Mouse (Mus musculus): ENCODE measurements at regions not wholly inside any gene's neighbourhood (a gene's known extent, or its start where the extent isn't known, plus 50 kb on each side); places are given as distances from the start of the nearest gene placed in this dataset.
"Not testable (repeated sequence)": the region's sequence is repeated elsewhere in the genome, so short reads cannot be mapped to it uniquely, and the experiment has no call there.

DNA sequence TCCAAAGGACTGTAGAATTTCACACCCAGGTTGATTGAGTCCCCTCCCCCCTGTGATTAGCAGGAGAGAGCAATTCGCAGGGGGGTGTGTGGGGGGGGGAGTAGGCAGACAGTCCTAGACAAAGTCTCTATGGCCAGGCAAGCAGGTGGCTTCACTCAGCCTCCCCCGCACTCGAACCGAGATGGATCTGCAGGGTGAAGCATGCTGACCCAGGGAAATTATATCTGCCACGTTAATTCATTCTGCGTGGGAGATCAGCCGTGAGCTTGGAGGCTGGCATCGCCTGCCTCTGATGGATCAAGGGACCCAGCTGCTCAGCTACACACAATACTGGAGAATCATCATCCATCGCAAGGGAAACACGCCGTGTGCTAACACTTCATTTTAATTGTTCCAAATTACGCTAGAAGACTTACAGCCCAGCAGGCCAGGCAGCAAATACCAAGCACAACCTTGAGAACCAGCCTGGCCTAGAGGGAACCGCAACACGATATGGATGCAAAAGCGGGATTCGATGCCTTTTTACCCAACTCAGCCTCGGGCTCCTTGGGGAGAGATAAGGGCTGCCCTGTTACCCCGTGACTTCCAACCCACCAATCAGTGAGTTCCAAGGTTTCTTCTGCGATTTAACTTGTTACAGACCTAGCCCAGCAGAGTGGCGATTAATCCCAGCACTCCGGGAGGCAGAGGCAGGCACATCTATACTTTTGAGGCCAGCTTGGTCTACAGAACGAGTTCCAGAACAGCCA lies 137.7 kb upstream of the Top1 start:
- DNase-seq (ENCODE audit: low read depth) = no peak

DNA sequence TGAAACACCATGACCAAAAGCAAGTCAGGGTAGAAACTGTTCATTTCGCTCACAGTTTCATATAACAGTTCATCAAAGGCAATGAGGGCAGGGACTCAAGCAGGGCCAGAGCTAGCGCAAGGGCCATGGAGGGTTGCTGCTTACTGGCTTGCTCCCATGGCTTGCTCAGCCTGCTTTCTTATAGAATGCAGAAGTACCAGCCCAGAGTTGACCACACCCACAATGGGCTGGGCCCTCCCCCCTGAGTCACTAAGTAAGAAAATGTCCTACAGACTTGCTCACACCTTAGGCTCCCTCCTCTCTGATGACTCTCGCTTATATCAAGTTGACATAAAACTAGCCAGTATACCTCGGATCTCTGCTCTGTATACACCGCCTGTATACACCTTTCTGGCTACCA lies 135.5 kb upstream of the Top1 start:
- no peak for DNase-seq (ENCODE audit: low read depth)

DNA sequence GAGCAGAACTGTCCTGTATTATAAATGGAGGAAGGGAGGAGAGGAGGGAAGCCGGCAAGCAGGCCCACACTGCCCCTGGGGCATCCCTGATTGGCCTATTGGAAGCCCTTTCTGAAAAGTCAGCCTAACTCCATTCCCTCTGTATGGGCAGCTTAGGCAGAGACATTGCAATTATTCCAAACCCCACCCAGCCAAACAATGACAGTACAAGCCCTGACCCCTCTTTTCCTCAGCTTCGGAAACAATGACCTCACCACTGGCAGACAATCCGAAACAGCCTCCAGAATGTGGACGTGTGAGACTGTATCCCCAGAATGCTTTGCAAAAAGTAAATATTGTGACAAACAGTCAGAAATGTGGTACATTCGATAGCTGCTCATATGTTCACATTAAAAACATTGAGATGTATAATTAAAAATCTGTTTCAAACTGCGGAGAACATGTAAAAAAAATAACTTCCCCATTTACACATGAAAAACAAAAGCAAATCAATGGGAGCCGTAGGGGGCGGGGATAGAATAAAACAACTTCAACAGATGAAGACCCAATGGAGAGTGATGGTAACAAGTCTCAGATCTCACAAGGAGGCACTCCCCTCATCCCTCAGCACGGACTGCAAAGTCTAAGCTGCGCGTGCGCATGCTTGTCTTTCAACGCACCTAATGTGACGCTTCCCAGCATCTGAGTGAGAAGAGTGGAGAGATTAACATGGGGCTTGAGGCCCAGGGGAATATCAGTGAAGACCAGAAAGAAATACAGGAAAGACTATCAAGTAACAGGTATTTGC lies 134.9 kb upstream of the Top1 start:
- no peak for DNase-seq (ENCODE audit: low read depth)

DNA sequence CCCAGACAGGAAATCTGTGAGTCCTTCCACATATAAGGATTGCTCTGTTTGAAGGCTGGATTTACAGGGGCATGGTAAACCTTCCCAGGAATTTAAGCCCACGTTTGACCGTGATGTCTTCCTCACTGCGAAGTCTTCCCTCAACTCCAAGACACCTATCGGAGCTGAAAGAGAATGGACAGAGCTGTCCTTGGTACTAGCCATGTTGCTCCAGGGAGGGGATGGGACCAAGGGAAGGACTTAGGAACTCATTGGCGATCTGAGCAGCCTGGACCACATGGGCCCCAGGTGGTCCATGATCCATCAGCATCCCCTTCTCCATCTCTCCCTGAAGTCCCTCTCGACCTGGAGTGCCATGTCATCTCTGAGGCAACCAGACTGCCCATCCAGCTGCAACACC lies 130.1 kb upstream of the Top1 start:
- DNase-seq (ENCODE audit: low read depth) = no peak

DNA sequence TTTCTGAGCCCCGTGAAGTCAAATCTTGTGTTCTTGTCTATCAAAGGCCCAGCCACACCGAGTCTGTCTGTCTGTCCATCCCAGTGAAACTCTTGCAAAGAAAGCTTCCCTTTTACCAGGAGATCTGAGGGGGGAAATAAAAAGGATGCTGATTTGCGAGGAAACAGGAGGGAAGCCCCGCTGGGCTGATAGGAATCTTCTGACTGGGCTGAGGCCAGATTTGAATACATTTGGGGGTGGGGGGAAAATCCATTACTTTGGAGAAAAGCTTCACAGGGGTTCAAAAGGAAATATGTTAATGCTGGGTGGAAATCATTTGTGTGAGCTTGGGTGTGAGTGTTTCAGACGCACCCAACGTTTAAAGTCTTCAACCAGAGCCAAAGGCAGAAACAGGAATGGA lies 129.2 kb upstream of the Top1 start:
- DNase-seq (ENCODE audit: low read depth) = no peak

DNA sequence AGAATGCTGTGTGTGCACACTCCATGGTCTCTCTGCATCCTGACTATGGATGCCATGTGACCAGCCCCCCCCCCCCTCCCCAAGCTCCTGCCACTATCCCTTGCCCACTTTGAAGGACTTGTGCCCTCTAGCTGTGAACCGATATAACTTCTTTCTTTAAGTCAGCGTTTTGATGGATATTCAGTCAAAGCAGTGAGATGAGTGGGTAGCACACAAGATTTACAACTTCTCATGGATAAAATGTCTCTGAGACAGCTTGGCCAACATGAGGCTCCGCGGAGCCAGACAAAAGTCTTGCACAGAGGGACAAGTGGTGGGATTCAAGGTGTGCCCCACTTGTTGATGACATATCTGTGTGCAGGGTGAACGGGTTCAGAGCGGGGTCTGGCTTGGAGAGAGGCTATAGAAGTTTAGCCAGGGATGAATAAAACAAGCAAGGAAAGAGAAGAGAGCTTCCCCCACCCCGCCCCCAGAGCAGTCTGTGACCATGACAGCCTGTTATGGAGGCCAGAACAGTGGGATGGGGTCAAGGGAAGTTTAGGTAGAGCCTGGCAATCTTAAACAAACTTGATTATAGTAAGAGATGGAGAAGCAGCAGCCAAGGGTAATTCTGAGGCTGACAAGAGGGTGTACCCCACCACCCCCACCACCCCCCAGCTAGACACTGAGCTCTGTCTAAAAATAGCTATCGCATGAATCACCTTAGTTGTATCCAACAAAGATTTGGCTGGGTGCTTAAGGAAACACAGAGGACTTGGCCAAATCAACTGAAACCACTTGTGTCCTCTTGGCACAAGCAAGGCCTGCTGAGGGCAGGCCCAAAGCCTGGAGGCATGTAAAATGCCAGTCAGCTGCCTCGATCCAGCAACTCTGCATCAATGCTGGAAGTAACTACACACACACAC lies 120.1 kb upstream of the Top1 start:
- no peak for DNase-seq (ENCODE audit: low read depth)

DNA sequence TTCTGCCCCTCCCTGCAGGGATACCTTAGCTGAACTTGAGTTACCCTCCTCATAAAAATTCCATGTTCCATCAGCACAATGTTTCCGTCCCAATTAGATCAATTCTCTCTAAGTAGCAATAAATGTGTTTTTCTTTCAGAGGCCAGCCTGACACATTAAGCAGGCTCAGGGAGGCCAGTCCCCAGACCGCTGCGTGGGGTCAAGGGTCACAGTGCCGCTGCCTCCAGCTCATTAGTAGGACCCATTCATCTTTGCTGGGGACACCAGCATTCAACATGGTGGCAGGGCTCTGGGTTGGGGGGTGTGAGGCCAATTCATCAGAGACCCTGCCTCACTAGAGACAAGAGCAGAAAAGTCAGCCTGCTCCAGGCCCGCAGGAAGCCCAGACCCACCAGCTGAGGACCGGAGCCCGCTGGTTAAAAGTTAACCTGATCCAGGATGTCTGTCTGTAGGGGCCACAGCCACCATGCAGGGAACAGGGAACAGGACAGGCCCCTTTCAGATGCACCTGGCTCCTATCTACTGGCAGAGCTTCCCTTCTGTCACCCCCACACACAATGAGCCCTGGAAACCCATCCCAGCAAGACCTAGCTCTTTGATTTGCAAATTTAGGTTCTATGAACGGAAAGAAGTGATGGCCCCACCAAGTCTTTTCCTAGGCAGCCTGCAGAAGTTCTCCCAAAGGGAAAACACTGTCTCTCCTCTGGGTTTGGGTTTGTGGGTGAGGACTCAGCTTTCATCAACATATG lies 119.1 kb upstream of the Top1 start:
- DNase-seq (ENCODE audit: low read depth) = no peak

DNA sequence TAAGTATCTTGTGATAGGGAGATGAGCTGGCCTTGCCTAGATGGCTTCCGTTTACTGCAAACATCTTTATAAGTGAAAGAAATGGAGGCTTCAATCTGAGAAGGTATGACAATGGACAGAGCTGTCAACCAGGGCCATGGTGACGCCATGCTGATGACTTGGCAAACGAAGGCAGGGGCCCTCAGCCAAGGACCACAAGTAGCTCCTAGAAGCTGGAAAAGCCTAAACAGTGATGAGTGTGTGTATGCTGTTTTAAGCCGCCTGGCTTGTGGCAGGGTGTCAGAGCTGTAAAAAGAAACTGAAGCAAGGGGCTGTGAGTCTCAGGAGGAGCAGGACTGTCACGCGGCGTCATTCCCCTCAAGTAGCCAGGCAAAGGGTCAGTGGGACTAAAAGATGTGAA lies 116.4 kb upstream of the Top1 start:
- no peak for DNase-seq (ENCODE audit: low read depth)

DNA sequence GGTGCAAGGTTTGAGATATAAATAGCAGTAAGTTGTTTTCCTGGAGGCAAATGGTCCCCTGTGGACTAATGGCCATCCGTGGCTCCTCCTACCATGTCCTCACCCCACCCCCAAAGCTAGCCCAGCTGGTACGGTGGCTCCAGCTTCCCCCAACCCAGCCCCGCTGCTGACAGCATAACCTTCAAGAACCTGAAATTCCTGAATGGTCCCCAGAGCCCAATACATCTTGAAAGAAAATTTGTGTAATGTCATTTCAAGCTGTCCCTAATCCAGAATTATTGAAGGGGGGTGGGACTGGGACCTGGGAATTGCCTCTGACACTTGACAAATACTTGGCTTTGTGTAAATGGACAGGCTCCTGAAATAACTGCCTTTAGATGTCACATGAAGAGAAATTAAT lies 115.3 kb upstream of the Top1 start:
- DNase-seq (ENCODE audit: low read depth) = no peak

DNA sequence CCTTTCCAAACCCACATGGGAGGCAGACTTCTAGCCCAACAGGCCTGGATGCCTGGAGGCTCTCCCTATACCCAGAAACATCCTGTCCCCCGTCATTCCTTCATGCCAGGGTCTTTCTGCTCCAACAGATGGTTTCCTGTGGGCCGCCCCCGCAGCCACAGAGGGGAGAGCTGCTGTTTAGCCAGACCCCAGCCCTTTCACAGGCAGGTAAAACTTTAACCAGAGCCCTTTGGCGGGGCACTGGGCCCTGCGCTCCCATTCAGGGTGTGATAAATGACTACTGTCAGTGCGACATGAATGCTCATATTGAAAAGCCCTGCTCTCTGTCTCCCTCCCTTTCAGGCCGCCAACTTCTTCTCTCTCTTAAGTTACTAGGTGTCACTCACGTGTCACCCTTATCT lies 108.4 kb upstream of the Top1 start:
- no peak for DNase-seq (ENCODE audit: low read depth)

DNA sequence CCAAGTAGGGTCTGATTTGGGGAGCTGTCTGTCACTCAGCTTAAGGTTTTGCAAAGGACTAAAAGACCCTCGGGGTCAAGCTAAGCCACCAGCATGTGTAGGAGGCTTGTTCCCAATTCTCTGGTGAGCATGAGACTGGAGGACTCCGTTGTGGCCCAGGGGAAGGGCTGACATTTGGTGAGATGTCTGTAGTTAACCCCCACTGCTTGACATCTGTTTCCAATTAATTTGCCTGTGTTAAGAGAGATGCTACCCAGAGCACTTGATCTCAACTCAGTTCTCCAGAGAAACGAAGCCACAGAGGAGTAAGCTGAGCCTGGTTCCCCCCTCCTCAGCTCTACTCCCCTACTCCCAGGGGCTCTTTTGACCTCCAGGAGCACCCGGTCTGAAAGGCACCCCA lies 100.2 kb upstream of the Top1 start:
- no peak for DNase-seq (ENCODE audit: low read depth)

DNA sequence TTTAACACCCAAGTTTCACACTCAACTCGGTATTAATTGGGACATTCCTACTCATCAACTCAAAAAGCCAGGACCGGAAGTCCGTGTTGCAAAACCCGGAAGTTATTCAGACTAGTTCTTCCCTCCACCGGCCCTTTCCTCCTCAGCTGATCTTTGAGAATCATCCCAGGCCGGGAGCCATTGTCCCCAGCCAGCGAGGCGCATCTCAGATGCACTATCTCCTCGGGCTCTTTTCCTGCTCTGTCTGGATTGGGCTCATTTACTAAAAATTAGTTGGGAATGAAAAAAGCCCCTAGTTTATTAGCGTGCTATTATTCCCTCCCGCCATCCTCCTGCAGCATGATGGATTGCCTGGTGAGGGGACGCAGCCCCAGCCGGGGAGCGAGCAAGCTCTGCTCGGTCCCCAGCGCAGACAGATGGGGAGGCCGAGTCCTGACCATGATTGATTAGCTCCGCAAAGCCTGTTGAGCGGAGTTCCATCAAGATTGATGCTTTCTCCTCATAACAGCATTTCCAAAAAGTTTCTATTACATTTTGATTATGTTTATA lies 93.5 kb upstream of the Top1 start:
- no peak for DNase-seq (ENCODE audit: low read depth)

DNA sequence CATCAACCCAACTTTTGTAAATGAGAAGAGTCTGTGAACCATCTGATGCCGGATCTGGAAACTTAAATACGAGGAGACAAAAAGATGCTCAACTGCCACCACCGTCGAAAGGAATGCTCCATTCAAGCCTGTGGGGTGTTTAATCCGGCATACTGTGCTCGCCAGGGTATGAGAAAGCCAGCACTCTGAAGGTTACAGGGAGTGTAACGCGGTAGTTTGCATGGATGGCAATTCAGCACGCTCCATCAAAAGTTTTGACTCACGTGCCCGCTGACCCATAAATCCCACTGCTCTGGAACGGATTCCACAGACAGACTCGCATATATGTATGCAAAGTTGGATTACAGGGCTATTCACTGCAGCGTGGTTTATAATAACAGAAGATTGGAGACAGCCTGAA lies 84.0 kb upstream of the Top1 start:
- DNase-seq (ENCODE audit: low read depth) = no peak

DNA sequence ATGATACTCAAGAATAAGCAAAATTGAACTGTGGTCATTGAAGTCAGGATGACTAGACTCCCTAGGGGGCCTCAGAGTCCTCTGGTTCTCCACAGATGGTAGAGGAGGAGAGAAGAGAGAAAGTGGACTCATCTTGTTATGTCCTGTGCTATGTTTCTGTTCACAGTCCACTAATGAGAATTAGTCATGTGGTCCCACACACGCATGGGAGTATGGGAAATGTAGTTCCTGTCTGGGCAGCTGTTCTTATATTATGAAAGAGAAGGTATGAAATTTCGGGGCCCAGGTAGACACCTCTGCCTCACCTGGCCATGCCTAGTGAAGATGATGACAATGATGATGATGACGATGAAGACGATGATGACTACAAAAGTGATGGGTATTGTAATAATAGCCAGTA lies 77.9 kb upstream of the Top1 start:
- no peak for DNase-seq (ENCODE audit: low read depth)

DNA sequence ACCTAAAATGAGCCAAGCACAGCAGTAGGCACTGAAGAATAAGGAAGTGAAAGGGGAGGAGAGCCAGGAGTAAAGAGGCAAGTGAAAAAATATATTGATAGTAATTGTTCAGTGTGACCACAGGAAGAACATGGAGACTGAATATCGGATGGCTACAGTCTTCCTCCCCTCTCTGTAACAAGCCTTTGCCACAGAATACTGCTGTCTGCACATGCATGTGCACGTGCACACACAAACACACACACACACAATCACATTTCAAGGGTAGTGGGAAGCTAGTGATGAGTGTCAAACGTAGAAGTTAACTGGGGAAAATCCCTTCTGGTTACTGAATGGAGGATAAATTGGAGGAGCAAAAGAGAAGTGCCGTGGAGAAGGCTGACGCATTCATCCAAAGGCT lies 76.2 kb upstream of the Top1 start:
- no peak for DNase-seq (ENCODE audit: low read depth)

DNA sequence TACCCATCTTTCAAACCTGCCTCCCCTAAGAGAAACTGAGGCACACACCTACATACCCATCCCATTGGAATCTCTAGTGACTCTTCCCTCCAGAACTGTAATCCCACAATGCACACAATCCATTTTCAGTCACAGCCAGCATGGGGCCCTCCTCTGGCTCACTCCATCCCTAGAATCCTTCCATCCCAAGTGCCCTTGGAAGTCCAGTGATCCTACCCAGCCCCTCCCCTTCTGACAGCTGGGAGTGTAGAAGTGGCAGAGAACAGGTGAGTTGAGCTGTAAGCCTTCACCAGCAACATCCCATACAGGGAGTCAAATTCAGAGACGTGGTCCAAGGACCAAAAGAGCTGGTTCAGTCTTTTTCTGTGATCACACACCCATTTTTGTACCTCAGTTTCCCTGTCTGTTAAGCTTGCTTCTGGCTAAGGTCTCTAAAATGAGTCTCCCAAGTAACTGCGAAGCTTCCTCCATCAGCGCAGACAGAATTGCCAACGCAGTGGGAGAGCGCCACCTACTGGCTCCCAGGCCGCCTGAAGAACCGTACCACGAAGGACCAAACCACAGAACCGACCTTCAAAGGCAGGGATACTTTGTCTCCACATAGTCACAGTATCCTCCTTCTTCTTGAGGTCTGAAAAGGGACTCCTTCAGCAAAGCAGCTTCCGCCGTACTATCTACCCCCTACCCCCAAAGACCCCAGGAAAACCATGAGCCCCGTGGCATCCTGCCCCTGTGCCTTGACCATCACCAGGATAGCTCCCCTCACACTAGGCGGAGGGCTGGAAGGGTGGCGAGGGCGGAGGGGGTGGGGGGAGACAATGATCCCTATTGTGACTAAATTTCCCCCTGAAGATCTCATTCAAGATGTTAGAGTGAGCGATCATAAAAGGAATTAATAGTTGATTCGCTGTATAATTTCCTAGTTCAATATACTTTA lies 67.0 kb upstream of the Top1 start:
- peak; percentile 39 for DNase-seq (ENCODE audit: low read depth)

DNA sequence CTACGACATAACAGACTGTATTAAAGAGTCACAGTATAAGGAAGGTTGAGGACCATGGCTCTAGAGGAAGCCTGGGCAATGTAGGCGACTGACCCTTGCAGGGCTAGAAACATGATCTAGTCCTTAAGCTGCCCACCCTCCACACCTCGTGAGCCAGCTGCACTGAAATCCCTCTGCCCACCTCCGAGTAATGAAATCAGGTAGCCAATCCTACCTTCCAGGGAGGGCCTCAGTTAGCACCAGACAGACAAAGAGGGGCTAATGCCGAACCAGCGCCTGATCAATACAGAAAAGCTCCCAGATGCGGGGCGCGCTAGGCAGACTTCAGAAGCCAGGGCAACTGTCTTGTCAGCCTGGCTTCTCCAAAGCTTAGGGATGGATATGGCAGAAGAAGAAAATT lies 65.4 kb upstream of the Top1 start:
- DNase-seq (ENCODE audit: low read depth) = no peak

DNA sequence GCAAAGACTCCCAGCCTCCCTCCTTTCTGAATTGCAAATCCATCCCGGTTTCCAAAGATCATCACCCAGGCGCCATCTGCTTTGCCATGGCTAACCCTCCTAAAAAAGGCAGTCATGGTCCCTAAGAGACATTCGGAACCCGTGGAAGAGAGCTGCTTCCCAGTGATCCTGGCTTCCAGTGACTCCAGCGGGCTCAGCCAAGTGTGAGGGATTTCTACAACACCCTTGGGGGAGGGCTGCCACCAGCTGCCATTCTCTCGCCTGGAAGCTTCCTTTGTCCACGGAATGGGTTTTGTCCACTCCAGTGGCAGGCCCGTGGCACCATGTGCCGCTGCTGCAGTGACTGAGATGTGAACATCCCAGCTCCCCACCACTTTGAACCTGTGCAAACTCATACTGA lies 64.7 kb upstream of the Top1 start:
- DNase-seq (ENCODE audit: low read depth) = no peak

DNA sequence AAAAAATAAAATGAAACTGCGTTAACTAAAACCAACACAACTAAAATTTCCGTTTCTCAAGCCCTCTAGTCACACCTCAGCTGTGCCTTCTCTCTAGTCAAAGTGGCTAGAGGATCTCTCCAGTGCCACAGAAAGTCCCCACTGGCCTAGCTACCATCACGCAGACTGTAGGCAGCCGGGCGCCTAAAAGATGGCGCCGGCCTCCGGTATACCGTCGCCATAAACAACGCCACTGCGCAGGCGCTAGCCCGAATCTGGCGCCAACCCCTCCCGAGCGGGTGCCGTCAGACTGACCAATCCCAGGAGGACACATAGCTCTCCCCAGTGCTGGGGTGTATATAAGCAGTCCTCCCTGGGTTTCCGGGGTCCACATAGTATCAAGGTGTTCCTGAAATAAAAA lies 62.7 kb upstream of the Top1 start:
- not testable (repeated sequence) for DNase-seq (ENCODE audit: low read depth)

DNA sequence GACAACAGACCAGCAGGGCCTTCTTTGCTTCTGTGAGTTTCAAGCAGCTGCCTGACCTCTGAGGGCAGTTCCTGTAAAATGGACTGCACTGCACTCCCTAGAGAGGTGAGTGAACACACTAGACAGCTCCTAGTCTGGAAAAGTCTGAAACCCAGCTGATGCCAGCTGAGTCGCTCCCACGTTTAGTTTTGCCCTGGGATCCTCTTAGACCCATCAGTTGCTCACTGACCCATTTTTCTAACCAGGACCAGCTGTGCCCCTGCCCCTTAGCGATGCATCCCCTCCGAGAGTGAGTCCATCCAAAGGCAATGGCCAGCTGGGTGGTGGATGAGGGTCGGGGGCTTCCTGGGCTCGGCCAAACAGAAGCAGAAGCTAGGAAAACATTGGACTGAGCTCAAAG lies 62.2 kb upstream of the Top1 start:
- DNase-seq (ENCODE audit: low read depth) = no peak

DNA sequence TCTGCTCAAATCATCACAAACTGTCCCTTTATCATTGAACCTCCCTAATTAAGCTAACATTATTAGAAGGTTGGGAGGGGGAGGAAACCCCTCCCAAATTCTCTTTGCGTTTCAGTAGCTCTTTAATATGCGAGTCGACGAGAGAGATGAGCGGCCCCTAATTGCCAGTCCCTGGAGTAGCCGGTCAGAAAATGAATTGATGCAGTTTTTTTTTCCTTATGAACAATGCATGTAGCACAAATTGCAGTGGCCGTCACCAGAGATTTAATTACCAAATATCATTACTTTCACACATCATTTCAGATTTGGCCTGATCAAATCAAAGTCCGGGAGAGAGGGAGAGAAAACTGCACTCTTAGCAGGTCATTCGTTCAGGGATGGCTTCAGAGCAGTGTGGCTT lies 61.1 kb upstream of the Top1 start:
- DNase-seq (ENCODE audit: low read depth) = no peak

Data from c-Kit-positive CD71-positive TER-119-negative erythroid progenitor cells, embryonic 14.5 days (primary cell).